Mouse (Mus musculus): ENCODE measurements around the gene Islr2.

Islr2 gene

DNA sequence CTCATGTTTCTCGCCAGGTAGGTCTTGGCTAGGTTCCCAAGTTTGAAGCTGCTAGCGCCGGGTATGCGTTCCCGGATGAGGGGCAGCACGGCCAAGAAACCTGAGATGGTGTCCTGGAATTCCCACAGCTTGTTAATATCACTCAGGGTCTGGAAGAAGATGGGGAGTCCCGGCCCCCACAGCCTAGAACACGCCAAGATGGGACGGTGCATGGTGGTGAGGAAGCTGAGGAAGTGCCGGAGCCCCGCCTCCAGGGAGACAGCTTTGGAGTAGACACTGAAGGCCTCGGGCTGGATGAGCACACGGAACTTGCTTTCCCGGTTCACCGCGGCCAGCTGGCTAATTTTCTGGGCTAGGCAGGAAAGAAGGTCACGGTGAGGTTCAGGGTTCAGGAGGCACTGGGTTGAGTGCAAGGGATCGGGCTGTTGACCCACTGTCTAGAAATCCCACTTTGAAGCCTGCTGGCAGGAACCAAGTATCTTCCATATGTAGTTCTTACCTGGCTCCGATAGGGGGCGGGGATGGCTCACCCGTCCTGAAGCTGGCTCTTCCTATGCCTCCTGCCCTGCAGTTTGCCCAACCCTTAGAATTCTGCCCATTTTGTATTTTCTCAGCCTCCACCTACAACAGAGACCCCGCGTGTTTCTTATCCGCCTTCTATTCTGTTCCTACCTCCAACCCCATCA is 16.2 kb upstream of the Islr2 start:
- no peak for DNase-seq (ENCODE audit: low read depth, low spot score)

DNA sequence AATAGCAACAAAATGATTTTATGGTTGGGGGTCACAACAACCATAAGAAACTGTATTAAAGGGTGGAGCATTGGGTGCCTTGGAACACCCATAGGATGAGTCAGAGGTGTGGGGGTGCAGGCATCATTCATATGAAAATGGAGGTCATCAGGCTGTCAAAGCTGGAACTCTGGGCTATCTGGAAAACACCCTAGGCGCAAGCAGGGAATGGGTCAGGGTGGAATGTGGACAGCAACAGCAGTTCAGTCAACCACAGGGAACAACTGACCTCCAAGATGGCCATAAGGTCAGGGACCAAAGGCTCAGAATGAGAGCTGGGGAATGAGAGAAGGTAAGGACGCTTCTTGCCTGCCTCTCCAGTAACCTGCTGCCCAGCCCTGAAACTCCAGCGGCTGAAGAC is 14.4 kb upstream of the Islr2 start:
- no peak for DNase-seq (ENCODE audit: low read depth, low spot score)

DNA sequence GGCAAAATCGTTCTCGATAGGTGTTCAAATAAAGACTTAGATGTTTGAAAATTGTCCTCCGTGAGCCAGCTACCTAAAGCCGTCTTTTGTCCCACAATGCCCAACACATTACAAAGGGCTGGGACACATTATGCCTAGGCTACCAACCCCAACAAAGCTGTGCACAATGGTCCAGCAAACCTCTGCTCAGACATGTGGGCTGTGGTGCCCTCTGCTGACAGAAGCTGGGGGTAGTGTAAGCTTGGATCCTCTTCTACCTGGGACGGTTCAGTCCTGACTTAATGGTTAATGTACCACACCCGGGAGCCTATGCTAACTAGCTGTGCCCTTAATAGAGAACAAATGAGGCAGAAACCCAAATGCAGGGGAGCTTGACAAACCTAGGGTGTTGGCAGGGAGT is 12.3 kb upstream of the Islr2 start:
- DNase-seq (ENCODE audit: low read depth, low spot score): no peak

DNA sequence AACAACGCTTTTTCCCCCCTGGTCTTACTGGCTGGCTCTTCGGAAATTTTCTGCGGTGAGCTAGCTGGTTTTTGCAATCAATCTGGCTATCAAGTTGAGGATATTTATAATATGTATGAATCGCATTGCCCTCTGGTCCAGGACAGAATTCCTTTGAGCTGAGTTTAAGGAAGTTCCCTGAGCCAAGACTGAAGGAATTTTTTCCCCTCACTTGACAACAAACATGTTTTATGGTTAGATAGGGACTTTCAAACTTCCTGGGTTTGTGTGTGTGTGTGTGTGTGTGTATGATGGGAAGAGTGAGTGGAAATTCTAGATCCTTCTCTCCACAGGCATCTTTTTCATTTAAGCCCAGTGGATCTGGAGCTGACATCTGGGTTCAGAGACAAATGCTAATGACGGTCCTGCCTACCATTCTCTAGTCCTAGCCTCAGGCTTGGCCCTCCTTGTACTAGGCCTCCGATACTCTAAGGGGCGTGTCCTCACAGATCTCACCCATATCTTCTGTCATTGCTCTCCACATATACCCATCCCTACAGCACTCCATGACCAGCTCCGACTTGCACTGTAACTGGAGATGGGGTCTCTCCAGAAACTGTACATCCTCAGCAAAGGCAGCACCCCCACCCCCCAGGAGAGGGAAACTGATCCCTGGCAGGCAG is 10.5 kb upstream of the Islr2 start:
- DNase-seq (ENCODE audit: low read depth, low spot score): no peak

DNA sequence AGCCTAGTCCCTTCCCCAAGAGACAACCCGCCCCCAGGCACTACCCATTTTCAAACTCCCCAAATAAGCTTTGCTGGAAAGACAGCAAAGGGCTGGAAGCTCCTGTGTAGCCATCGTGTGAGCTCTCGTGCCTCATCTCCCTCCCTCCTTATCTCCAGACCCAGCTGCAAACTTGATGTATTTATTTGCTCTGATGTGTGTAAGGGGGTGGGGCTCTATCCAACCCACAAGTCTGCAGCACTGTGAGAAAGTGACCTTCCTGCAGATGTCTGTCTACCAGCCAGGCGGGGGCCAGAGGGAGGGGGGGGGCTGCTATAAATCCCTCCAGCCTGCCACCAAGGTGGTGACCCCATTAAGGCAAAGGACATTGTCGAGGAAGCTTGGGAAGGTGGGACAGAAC is 9.7 kb upstream of the Islr2 start:
- DNase-seq (ENCODE audit: low read depth, low spot score): no peak

DNA sequence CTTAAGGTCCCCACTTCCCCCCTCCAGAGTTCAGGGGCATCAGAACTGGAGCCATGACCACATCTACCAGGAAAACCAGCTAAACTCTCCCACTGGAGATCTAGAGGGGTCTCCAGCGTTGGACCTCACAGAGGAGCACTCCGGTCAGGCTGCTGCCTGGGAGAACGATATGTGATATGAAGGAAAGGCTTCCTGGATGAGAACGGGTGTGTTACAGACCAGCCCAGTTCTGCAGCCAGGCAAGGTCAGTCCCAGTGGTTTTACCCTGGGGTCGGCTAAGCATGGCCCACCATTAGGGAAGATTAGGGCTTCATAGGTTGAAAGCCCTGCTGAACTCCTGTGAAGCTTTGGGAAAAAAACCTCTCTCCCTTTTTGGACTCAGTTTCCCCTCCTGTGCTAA is 9.3 kb upstream of the Islr2 start:
- DNase-seq (ENCODE audit: low read depth, low spot score): no peak

DNA sequence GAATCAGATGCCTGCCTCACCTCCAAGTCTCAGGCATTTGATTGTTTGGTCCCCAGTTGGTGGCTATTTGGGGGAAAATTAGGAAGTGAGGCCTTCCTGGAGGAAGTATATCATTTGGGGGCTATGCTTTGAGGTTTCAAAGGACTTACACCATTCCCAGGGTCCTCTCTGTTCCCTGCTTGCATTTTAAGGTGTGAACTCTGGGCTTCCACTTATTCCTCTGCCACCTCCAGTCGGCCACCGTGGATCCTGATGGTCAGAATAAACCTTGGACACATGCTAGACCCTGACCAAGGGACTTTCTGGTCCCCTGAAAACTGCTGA is 6.1 kb upstream of the Islr2 start:
- no peak for DNase-seq (ENCODE audit: low read depth, low spot score)

DNA sequence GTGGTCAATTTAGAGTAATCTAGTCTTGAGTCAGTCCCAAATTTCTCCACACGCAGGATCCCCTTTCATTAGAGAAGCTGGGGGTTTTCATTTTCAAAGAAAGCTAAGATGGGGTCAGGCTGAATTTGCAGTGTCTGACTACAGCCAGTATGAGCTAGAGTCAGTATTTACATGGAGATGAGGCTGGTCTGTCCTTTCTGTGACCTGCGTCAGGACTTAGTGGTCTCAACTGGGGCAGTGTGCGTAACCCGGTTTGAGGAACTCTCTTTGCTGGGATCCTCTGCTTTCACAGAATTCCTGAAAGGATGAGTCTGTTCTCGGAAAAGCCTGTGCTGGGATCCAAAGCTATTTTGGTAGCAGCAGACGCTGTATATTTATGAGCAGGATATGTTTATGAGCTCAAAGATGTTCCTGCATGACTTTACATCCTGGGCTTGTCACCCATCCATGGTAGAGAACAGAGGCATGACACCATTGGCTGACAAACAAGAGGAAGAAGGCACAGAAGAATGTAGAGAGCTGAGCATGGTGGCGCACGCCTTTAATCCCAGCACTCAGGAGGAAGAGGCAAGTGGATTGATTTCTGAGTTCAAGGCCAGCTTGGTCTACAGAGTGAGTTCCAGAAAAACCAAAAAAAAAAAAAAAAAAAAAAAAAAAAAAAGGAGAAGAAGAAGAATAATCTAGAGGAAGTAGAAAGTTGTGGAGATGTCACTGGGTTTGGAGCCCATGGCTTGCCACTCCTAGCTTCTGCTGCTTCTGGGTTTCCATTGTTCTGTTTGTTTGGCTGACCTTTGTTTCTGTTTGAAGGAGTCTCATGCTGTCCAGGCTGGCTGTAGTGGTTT is 5.6 kb upstream of the Islr2 start:
- no peak for DNase-seq (ENCODE audit: low read depth, low spot score)

DNA sequence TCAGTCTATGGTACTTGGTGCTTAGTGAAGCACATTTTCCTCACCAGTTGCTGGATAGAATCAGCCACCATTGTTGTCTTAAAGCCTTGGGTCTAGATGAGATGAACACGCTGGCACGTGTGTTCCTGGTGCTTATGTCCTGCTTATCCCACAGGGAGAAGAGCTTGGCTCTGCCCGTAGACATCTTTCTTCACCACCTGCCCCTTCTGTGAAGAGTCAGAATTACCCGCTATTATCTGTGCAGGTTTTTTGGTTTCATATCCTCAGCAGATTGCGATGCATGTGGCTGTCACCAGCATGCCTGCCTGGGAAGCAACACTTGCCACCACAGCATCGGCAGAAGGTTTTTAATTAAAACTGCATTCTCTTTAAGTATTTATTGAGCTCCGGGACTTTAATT is 1.9 kb upstream of the Islr2 start:
- no peak for DNase-seq (ENCODE audit: low read depth, low spot score)

DNA sequence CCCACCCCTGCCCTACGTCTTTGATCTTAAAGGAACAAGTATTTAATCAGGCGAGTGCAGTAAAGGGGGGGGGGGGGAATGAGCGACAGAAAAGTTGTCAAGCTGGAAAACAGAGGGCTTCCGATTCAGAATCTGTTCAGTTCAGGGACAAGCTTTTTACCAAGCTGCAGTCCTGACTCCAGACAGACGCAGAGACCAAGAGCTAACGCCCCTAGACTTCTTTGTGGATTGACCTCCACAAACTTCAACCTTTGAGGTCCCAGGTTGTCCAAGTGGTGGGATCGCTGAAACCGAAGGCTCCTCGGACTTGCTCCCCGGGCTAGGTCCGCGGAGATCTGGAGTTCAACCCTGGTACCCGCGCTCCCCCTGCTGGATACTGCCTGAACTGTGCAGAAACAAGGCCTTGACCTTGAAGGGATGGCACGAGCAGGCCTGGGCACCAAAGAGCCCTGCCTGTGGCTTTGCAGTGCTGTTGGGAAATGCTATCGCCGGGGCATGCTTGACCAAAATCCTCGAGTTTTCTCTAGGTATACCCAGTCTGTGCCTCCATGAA is 405 bp upstream of the Islr2 start:
- peak; percentile 67 for DNase-seq (ENCODE audit: low read depth, low spot score)

DNA sequence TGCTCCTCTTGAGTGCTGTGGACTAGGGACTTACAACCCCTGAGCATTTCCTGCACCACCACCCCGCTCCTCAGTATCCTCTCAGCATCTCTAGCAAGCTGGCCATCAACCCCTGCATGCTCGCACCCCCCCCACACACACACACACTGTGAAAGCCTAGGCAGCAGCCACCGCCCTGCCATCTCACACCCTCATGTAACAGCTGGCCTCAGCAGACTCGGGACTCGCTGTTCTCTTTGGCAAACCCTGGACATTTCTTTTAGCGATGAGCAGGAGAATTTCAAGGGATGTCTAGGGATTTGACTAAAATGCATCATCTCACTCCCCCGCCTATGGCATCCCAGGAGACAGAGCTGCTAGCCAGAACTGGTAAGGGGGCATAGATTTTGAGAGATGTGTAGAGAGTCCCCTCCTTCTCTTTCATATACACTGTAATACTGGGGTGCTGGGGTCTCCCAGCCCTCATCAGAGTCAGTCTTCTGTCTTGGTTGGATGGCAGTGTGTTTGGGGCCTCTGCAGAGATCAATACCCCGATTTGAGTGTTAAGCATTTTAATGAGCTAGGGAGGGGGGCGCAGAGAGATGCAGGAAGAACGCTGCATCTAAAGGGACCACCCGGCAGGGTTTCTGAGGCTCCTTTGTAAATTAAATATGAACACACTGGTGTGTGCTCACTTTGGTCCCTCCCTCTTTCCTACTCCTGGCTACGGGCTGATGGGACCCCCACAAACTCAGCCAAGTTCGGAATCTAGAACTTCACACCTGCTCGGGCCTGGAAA is 1.3 kb downstream of the Islr2 start:
- no peak for DNase-seq (ENCODE audit: low read depth, low spot score)

DNA sequence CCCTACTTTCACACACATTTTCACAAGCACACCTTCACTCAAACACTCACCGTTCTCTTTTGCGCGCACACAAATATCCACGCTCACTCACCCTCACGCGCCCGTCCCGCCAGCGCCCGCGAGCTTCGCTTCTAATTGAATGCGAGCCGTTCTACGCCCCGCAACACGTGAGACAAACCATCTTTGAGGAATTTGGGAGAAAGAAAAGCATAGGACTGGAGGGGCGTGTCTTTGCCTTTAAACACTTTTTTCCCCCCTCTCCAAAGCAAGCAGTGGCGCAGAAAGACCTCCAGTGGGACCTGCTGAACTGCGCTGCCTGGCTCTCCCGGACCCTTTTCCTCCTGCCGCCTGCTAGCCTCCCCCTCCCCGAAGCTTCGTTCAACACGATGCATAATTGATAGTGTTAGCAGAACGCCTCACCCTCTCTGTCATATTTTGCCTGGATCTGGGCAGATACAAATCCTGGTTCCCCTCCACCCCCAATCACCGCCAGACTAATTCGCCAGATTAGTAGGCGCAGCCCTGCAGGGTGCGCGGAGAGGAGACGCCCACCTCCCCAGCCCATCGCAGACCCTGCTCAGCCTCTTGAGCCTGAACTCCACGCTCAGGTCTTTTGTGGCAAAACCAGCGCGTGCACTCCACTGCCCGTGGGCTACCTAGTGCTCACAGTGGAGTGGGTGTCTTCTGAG is 2.1 kb downstream of the Islr2 start:
- DNase-seq (ENCODE audit: low read depth, low spot score): no peak

DNA sequence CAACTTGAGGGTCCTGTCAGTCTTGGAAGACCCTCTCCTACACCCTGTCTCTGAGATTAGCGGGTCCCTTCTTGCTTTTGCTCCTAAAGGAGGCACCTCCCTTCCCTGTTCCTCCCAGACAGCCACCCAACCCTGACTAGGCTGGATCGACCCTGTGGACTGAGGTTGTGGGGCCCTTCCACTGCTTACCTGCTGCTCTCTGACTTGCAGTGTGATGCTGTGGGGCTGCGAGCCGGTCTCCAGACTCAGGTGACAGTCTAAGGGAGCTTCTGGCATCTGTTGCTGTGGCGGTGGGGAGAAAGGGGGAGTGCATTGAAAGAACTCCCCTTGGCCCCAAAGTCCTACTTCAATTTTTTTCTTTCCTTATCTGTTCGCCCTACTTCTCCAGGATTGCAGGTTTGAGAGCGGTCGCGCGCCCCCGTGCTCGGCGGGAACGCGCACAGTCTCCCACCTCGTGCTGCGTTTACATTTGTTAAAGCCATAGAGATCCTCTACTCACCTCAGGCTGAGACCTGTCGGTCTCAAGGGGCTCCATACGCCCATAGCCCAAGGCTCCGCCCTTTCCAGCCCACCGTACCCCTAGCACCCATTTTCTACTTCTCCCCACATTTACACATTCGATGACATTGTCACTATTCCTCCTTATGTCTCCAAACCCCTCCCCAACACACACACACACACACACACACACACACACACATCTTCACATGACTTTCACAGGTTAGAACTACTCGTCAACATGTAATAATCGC is 2.9 kb downstream of the Islr2 start:
- DNase-seq (ENCODE audit: low read depth, low spot score): no peak

DNA sequence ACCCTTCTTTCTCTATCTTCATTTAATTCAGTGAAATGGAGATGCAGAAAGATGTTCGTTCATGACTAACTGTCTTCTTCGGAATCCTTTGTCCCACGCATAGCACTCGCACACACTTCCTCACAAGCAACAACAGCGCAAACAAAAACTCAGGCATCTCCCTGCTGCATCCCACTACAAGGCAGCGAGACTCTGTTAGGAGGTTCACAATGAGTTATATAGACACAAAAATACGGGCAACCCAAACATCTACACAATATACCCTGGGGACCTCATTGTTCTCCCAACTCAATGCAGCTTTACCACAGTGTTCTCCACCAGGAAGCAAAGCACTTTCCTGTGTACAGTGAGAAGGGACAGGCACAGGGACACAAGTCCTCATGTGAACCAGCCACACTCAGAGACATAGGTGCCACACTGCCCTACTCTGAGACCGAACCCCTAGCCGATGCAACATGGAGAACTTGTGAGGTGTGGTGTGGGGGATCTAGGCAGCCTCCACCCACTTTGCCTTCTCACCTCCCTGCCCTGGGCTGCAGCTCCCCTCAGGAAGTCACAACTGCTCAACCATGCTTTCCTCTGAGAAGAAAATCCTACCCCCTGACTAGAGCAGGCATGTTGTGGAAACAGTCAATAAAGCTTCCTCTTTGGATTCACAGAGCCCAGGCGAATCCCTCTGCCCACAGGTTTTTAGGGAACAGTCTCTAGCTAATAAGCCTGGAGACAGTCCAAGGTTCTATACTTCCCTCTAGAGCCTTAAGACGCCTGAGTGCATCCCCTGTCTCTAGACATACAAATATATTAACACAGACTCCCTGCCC is 3.6 kb downstream of the Islr2 start:
- no peak for DNase-seq (ENCODE audit: low read depth, low spot score)

DNA sequence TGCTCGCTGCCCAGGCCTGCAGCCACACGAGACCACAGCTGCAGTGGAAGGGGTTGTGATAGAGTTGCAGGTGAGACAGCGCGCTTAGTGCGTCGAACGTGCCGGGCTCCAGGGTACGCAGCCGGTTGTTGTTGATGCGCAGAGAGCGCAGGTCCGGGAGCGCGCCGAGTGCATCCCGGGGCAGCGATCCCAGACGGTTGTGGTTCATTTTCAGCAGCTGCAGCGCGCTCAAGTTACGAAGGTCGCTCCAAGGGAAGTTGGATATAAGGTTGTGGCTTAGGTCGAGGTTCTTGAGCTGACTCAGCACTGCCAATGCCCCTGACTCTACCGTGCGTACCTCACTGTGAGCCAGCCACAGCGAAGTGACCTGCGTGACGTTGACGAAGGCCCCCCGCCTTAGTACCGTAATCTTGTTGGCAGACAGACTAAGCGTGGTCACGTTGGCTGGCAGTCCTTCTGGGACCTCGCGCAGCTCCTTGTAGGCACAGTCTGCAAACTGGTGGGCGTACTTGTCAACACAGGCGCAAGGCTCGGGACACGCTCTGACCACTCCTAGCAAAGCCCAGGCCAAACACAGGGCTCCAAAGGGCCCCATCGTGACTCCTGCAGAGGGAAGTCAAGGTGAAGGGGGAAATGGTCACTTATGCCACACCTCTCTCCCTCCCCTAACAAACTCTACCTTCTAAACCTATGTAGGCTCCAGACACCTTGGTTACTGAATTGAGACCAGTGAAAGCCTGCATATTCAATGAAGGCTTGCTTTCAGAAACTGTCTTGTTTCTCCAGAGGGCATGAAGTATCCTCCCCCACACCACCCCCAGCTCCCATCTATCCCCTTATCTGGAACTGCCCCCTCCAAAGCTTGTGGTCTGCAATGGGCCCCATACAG is 4.5 kb downstream of the Islr2 start:
- no peak for DNase-seq (ENCODE audit: low read depth, low spot score)

DNA sequence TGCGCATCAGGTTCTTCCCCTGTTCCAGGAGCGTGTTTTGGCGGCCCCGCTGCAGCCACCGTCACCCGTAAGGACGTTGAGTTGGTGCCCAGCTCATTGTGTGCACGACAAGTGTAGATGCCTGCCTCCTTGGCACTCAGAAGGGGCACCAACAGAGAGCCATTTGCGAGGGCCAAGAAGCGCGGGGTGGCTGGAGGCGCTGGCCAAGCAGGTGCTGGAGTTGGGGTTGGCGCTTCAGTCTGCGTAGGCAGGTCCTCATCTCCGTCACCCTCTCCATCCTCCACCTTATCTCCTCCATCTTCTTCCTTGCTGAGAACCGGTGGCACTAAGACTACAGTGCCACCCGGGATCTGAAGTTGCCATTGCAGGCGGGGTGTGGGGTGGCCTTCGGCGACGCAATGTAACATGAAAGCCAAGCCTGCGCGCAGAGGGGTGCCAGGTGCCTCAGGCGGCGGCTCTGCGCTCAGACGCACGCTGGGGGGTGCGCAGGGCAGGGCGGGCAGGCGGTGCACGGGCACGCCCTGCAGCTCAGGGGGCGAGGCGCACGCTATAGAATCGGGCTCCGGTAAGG is 5.2 kb downstream of the Islr2 start:
- no peak for DNase-seq (ENCODE audit: low read depth, low spot score)

DNA sequence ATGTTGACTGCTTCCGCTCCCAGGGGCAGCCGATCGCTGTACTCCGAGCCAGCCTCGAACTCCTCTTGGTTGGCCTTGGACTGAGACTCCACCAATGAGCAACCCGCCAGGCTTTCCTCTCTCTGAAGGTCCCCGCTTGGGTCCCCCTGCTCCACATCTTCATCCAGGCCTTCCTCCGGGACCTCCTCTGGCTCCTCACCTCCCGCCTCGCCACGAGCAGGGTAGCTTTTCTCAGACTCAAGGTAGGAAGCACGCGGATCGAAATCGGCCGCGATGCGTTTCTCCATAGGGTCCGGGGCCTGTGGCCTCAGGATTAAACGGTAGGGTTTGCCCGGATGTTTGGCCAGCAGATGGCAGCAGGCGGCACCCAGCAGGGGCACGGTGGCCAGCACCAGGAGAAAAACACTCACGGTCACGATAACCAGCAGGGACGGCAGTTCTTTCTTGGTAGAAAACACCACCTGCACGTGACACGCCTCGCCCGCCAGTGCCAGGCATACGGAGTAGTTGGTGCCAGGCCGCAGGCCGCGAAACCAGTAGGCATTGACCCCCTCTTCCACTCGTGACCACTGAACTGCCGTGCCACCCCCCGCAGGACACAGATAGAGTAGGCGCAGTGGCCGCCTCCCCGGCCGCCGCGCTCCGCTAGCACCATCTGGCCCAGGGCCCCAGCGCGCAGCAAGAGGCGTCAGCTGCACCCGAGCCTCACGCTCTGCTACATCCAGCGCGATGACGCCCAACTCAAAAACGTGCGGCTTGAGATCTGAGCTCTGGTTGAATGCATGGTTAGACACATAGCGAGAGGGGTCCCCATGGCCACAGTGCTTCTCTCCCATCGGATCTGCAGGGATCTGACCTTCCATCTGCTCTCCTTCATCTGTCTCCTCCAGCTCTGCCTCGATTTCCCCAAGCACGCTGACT is 6.1 kb downstream of the Islr2 start:
- no peak for DNase-seq (ENCODE audit: low read depth, low spot score)

All from WW6 (cell line).